Mouse (Mus musculus): ENCODE data around the gene Gm36864. TPM values are rescaled to one million over a fixed set of nuclear protein-coding genes. Genes with fewer than 3 reads are reported as not detected.
A peak's percentile ranks its signal among the peaks of the same experiment; 100 is the strongest.

Gene Gm36864
- polyA plus RNA-seq, 1 experiment from 2014 or later: not detected

DNA sequence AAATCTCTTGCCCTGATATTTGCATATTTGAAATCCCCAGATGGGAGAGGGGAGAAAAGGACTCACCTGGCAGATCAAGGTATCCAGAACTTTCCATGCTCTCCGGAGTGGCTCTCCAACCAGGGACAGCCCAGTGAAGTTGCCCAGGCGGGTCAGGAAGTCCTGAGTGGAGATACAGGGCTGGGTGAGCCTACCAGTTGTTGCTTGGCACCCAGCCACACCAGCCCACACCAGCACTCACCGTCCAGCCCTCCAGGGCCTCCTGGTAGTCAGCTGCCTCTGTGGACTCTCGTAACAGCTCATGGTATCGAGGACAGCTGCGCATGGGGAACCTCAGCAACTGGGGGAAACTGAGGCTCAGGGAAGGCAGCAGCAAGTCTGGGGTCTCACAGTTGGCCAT, 19.0 kb downstream of the Gm36864 start:
- no peak for DNase-seq (ENCODE audit: low spot score)

DNA sequence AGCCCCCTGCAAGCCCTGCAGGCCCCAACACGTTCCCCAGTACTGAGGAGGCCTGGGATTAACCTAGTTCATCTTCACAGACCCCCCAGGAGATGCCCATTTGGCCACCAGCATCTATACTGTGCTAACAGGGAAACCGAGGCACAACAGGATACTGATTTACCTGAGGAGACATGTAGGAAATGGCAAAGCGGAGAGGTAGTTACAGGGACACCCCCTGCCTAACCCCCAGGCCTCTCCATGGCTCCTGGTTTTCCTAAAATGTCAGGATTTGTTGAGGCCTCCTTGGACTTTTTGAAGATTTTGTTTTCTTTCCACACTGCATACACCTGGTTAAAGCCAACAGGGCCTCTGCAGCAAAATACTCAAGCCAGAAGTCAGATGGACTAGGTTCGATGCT, 21.3 kb downstream of the Gm36864 start, which contains the start of gene Acp4:
Gene Acp4, minus strand, starts transcription at position 101 of the 400 bp plus-strand sequence.
- no peak for DNase-seq (ENCODE audit: low spot score)

DNA sequence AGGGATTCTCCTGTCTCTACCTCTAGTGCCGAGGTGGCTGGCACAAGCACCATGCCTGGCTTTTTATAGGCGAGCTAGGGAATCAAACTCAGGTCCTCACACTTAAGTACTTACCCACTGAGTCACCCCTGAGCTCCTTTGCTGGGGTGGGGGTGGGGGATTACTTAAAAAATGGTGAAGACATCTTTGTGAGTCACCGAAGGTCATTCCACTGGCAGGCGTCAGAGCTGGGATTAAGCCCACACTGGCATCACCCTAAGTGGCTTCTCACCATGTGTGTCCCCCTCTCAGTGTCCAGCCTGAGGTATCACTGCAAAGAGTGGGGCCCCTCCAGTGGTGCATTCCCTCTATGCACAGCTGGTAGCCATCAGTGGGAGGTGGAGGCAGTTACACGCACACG, 24.4 kb downstream of the Gm36864 start:
- no peak for DNase-seq (ENCODE audit: low spot score)

DNA sequence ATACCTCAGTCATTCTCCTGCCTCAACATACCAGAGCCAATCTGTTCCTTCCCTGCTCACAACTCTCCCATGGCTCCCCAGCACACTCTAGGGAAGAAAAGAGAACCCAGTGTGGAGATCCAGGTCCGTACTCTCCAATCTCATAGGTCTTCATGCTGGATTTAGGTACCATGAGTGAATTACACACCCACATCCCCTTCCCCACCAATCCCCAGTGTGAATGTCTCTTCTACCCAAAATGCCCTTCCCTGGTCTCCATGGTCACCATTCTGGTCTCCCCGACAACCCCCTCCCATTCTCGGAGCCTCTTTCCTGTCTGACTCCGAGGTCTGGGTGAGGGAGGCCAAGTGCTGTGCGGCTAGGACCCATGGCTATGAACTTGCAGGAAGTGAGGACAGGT, 25.2 kb downstream of the Gm36864 start, which contains the start of gene Gm15517:
Gene Gm15517, plus strand, starts transcription at position 301 of the 400 bp plus-strand sequence.
- DNase-seq (ENCODE audit: low spot score): no peak

DNA sequence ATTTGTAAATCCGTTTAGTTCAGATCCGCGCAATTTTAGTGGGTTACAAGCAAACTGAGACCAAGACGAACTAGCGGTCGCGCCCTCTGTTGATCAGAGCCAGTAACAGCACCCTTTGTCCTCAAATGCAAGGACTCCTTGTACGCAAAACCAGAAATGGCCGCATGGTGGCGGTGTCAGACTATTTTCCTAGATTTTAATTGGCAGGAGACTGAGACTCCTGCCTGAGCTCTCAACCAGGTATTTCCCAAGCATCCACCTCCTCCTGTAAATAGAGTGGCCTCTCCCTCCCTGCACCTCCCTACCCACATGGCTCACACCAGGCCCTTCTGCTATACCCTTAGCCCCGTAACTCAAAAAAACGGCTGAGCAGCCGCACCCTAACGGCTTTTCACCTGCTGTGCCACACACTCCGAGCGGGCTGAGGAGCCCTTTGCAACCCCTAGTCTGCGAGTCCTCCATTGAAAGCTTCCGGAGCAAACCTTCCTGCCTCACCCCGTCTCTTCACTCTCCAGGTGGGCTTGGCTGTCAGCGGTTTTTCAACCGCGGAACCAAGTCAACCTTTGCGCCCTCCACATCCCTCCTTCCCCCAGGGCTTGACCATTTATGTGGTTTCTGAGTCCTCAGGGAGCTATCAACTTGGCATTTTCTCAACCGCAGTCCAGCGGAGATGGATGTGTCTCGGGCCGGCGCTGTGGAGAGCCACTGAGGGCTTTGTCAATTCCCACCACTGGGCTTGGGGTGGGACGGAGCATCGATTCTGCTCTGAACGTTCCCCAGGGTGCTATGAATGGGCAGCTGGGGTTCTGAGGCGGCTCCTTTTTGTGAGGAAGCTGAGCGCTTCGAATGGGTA, 27.0 kb downstream of the Gm36864 start:
- peak; percentile 94 for DNase-seq (ENCODE audit: low spot score)

DNA sequence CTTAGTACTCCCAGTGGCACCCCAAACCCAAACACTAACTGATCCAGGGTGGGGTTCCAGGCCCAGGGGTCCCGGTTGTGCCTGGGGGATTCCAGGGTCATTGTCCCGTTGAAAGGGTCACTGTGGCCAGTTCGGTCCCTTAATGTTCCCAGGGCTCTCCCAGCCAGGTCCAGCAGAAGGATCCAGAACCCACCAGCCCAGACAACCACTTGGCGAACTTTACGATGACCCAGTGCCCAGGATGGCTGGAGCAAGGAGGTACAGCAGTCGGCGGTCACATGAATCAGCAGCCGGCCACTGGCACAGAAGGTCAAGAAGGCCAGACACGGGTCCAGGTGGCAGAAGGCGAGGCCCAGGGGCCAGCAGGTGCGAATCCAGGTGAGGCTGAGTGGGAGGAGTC, 32.1 kb downstream of the Gm36864 start:
- DNase-seq (ENCODE audit: low spot score): no peak

DNA sequence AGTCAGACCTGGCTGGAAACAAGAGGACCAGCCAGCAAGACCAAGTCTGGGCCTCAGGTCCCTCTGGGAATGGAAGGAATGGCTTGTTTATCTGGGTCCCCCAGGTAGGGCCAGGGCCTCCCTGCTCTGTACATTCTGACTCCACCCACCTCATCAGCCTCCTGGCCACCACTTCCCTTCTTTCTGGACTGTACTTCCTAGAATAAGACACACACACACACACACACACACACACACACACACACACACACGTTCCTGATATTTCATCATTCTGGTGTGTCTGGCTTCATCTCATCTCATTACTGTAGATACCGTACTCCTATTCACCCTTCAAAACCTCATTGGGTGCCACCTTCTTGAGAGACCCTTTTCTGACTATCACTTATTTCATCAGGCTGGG, 33.4 kb downstream of the Gm36864 start:
- no peak for DNase-seq (ENCODE audit: low spot score)

DNA sequence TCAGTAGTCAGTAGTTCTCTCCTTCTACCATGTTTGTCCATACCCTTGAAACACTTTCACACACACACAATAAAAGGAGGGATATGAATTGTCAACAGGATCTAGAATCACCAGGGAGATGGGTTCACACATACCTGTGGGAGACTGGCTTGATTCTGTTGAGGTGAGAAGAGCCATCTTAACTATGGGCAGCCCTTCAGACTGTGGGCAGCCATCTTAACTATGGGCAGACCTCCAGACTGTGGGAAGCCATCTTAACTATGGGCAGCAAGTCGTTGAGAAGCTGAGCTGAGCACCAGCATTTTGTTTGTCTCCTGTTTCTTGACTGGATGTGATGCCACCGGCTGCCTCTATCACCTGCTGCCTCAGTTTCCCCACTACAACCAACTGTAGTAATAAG, 35.3 kb downstream of the Gm36864 start:
- DNase-seq (ENCODE audit: low spot score): peak; percentile 23

DNA sequence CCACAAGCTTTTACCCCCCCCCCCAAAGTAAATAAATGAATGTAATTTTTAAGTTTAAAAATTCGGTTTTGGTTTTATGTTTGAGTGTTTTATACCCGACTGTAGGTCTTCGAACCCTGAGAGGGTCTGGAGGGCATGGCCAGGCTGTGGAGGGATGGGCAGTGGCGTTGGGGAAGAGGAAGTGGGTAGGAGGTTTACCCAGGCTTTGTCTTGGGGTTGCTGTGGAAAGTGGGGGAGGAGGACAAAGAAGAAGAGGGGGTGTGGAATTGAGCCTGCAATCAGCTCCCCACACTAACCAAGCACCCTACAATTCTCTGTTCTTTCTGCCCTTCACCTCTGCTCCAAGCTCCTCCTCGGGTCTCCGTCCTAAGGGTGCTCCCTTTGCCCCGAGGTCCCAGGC, 36.6 kb downstream of the Gm36864 start:
- no peak for DNase-seq (ENCODE audit: low spot score)

DNA sequence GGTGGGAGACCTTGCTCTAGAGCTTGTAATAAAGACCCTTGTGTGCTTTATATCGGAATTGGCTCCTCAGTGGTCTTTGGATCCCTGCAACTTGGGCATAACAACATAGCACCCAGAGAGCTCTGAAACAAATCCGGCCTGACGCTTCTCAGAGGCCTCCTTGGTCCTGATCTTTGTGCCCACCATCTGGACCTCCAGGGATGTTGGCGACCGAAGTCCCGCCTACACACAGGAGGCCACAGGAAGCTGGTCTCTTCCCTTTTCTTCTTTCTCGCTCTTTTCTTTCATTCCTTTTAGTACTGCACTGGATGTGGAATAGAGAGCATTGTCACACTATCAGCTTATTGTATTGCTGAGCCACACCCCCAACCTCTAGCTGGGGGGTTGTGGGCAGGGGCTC, 37.5 kb downstream of the Gm36864 start:
- no peak for DNase-seq (ENCODE audit: low spot score)

DNA sequence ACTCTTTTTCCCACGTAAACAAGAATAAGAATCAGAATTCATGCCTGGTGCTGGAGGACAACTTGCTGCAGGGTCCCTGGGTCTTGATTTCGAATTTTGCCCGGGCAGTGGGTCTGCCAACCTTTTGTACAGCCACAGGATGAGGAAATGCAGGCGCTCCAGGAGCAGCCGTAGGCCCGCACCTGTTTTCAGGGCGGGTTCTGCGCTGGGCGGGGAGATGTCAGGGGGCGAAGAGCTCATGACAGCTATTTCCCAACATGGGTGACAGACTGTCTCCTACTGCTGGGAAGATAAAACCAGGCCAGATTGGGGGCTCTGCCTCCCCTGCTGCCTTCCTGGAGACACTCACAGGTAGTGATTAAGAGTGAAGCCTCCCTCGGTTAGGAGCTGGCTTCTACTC, 38.1 kb downstream of the Gm36864 start:
- no peak for DNase-seq (ENCODE audit: low spot score)

DNA sequence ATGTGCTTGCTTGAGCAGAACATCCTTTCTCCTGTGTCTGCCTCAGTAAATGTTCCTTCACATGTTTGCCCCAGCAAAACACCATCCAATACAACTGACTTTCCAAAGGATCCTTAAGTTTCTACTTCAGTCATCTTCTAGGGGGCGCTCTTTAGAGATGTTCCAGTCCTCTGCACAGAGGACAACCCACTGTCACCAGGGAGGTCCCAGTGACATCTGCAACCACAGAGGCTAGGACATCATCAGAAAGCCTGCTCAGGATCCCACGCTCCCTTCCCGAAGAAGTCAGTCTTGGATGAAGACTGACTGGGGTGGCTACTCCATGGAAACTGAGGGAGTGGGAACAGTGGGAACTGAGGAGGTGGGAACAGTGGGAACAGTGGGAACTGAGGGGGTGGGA, 39.6 kb downstream of the Gm36864 start:
- DNase-seq (ENCODE audit: low spot score): no peak

DNA sequence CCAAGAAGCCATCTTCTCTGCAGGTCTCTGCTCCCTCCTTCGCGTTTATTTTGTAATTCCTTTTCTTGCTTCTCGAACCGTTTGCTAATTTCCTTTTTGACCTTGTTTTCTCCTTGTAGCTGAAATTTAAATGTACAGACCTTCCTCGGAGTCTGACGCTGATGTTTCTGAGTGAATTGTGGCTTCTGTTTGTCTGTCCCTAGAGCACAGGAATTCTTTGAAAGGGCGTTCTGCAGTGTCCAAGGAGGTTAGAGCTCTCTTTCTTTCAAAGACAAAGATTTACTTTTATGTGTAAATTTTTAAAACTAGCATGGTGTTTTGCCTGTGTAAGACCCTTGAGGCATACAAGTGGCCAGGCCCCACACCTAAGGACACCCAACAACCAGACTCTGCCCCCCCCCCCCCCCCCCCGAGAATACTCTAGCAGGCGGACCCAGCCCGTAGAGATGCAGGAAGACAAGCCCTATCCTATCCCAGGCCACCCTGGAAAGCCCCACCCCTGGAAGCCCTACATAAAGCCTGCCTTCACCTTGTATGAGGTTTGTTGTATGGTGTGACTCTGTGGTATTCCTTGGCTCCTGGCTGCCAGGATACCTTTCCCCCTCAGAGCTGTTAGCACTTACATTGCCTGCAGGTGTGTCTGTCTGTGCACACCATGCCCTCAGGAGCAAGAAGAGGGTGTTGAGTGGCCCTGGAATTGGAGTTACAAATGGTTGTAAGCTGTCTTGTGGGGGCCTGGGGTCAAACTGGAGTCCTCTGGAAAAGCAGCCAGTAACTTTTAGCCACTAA, 40.7 kb downstream of the Gm36864 start:
- DNase-seq (ENCODE audit: low spot score): no peak

DNA sequence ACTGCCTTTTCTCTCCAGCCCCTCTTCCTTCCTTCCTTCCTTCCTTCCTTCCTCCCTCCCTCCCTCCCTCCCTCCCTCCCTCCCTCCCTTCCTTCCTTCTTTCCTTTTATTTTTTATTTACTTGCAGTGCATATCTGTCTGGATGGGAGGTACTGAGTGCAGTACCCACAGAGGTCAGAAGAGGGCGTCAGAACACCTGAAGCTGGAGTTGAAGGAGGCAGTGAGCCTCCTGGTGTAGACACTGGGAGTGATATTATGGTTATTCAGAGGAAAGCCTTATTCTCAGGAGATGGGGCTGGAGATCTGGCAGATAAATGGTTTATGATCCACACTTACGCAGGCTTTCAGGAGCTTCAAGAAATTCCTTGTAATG, 41.3 kb downstream of the Gm36864 start:
- DNase-seq (ENCODE audit: low spot score): peak; percentile 40

DNA sequence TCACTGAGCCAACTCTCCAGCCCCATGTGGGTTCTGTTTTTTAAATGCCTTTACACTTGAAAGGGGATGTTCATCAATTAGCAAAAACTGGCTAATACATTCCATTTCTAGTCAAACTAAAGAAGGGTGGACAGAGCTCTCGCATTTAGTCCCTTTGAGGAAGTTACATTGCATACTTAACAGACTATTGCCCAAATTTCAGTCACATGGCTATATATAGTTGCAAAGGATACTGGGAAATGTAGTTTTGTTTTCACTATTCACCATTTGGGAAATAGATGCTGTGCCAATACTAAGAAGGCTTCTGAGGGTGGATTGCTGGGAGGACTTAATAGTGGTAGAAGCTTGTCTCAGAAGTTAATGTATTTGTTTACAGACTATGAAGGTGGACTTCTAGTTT, 45.0 kb downstream of the Gm36864 start:
- DNase-seq (ENCODE audit: low spot score): no peak

DNA sequence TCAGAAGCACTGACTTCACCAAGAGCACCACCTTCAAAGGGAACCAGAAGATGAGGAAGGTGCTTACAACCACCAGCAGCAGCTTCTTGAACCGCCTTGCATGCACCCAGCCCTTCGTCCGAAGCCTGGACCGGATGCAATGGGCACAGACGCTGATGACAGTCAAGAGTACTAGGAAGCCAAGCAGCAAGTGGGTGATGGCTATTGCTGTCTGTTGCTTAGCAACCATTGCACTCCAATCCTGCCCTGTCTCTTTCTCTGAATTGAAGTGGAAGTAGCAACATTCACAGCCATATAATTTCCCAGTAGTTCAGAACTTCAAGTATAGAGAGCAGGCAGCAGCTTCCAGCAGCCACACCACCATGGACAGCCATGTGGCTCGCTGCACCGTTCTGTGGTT, 45.6 kb downstream of the Gm36864 start:
- no peak for DNase-seq (ENCODE audit: low spot score)

DNA sequence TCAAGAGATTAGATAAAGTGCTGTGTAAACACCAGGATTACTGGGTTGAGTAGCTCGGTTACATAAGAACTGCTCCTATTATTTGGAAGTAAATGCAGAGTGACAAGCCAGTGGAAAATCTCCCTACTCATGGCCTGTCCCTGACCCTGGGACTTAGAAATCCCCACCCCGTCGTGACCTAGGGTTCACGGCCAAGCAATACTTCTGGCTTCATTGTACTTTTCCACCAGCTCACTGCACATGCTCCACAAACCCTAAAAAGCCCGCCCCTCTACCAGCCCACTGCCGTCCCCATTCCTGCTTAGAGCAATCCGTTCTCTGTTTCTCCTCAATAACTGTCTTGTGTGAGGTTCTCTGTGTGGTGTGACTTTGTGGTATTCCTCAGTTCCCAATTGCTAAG, 51.8 kb downstream of the Gm36864 start:
- no peak for DNase-seq (ENCODE audit: low spot score)

DNA sequence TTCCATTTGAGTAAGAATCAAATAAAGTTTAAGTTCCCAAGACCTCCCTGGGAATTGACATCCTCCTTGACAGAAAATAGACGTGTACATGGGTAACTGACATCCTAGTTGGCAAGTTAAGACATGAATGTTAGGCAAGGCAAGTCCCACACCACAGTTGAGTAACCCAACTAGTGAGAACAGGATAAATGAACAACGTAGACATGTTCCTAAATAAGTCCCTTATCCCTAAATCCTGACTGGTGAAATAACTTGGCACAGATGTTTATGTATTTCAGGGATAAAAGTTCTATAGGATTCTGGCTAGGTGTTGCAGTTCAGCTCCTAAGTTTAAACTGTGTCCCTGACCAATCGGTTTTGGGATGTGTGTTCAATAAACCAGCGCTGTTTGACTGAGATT, 55.0 kb downstream of the Gm36864 start:
- DNase-seq (ENCODE audit: low spot score): no peak

DNA sequence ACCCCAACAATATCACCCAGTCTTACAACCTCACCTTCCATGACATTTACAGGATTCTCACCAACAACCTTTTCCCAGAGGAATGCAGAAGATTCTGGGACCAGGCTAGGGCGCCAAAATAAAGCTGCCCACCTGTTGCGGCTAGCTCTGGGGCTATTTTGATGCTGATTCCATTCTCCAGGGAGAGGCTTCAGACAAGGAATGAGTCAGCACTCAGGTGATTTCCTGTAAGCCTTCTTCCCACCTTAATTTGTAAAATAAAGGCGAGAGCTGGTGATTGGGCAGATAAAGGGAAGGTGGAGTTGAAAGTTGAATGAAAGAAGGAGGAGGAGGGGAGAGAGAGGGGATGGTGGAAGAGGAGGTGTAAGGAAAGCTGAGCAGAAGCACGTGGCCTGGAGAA, 55.4 kb downstream of the Gm36864 start:
- no peak for DNase-seq (ENCODE audit: low spot score)

Data from thymus, postnatal 0 days (tissue).